Mouse (Mus musculus): ENCODE data around the gene Hoxb3. TPM values are rescaled to one million over a fixed set of nuclear protein-coding genes. Genes with fewer than 3 reads are reported as not detected.
A peak's percentile ranks its signal among the peaks of the same experiment; 100 is the strongest.

The Hoxb3 gene
- polyA plus RNA-seq, 1 experiment from 2014 or later: 15.3 TPM

DNA sequence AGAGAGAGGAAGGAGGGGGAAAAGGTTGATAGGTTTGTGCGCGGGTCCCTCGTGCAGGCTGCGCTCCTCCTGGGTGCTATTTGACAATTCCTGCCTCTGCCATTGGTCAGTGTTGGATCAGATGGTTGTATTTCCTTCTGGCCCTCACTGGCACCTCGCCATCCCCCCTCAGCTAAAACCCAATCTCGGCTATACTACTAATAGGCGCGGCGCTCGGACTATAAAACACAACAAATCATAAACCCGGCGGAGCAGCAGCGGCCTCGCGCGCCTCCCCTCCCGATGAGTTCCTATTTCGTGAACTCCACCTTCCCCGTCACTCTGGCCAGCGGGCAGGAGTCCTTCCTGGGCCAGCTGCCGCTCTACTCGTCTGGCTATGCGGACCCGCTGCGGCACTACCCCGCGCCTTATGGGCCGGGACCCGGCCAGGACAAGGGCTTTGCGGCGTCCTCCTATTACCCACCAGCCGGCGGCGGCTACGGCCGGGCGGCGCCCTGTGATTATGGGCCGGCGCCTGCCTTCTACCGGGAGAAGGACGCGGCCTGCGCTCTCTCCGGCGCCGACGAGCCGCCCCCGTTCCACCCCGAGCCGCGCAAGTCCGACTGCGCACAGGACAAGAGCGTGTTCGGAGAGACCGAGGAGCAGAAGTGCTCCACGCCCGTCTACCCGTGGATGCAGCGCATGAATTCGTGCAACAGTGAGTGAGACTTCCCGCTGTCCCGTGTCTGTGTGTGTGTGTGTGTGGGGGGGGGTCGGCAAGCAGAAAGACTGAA is 24.0 kb upstream of the Hoxb3 start:
- Histone ChIP-seq H3K9ac (peak overlapping the region; percentile 64), H3K27me3 (peaks cover 99% of the 10 kb centered on the region), H3K4me1 (peaks cover 3% of the 10 kb centered on the region; the same call in 1 of the 2 replicates), H3K4me3 (peak overlapping the region; percentile 36), H3K27ac (peak overlapping the region; percentile 49), H3K36me3 (no peaks in the 10 kb centered on the region), H3K9me3 (replicated peaks) (no peaks in the 10 kb centered on the region), H3K4me2 (replicated peaks) (peak overlapping the region; percentile 62)
- under 1% methylated on average over 64 of the region's 66 CpGs for WGBS
- ATAC-seq (ENCODE audit: low FRiP score): no peak

DNA sequence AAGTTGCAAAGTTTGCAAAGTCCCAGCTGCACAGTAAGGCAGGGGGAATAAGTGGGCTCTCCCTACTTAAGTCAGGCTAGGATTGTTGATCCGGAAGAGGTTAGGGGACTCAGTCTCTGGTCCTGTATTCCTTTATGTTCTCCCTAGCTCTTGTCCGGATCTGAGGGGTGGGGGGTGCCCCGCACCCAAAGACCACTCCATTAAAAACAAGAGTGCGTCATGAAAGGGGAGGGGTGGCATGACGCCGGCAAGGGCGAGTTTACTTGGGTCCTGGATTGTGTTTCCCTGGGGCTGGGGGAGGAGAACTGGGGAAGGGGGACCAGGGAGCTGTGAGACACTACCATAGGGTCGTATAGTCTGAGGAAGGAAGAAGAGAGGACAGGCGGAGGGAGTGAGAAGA is 23.3 kb upstream of the Hoxb3 start:
- H3K4me2 ChIP-seq (replicated peaks): peak overlapping the region; percentile 62; the same call in 1 of the 2 replicates
- H3K9me3 ChIP-seq (replicated peaks): no peaks in the 10 kb centered on the region
- no peaks in the 10 kb centered on the region for H3K36me3 ChIP-seq
- ATAC-seq (ENCODE audit: low FRiP score): no peak
- H3K9ac ChIP-seq: peak overlapping the region; percentile 64
- peak overlapping the region; percentile 49; the same call in 1 of the 2 replicates for H3K27ac ChIP-seq
- WGBS: under 1% methylated on average over 9 of the region's 9 CpGs
- peaks cover 98% of the 10 kb centered on the region for H3K27me3 ChIP-seq
- H3K4me1 ChIP-seq: peaks cover 3% of the 10 kb centered on the region; the same call in 1 of the 2 replicates
- H3K4me3 ChIP-seq: peak overlapping the region; percentile 36

DNA sequence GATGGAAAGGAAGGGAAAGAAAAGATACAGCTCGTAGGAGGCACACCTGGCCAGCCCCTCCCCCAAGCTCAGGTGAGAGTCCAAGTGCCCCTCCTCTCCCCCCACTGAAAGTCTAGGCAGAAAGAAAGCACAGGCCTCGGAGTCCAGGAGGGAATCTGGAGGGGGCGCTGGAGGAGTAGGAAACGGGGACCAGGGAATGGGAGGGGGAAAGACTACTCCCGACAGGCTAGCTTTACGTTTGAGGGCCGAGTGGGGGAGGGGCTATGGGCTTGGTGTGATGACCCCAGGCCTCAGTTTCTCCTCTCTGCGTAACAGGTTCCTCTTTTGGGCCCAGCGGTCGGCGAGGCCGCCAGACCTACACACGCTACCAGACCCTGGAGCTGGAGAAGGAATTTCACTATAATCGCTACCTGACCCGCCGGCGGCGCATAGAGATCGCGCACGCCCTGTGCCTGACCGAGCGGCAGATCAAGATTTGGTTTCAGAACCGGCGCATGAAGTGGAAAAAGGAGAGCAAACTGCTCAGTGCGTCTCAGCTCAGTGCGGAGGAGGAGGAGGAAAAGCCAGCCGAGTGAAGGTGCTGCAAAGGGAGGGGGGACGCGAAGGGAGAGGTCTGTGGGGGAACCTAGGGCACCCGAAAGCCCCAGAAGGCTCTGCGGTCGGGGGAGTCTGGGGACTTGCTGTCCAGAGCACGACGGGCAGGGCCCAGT is 22.6 kb upstream of the Hoxb3 start:
- WGBS: under 1% methylated on average over 34 of the region's 35 CpGs
- no peaks in the 10 kb centered on the region for H3K9me3 ChIP-seq (replicated peaks)
- no peaks in the 10 kb centered on the region for H3K36me3 ChIP-seq
- H3K4me1 ChIP-seq: peaks cover 3% of the 10 kb centered on the region; the same call in 1 of the 2 replicates
- peaks cover 98% of the 10 kb centered on the region for H3K27me3 ChIP-seq
- H3K9ac ChIP-seq: peak overlapping the region; percentile 64
- H3K4me2 ChIP-seq (replicated peaks): peak overlapping the region; percentile 62
- no peak for ATAC-seq (ENCODE audit: low FRiP score)
- peak overlapping the region; percentile 66 for H3K27ac ChIP-seq
- peak overlapping the region; percentile 36 for H3K4me3 ChIP-seq

DNA sequence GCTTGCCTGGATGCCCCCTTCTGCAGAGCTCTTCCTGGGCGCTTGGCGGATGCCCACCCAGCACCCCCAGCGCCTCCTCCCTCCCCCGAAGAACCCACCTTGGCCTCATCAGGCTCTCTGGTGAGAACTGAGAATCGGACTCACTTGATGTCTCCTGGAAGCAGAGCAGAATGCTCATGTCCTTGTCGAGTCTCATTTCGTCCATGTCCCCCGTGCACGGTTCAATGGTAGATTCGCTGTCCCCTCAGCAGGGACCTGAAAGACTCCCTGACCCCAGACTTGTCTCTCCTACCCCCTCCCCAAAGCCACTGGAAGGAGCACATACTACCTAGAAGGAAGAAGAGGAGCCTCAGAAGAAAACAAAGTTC is 22.1 kb upstream of the Hoxb3 start:
- Histone ChIP-seq H3K4me2 (replicated peaks) (peak overlapping the region; percentile 62), H3K9me3 (replicated peaks) (no peaks in the 10 kb centered on the region), H3K9ac (peak overlapping the region; percentile 64), H3K4me1 (peaks cover 3% of the 10 kb centered on the region; the same call in 1 of the 2 replicates), H3K27me3 (peaks cover 98% of the 10 kb centered on the region), H3K36me3 (no peaks in the 10 kb centered on the region), H3K27ac (peak overlapping the region; percentile 66), H3K4me3 (peak overlapping the region; percentile 36)
- 2% methylated on average over 9 of the region's 10 CpGs for WGBS
- no peak for ATAC-seq (ENCODE audit: low FRiP score)

DNA sequence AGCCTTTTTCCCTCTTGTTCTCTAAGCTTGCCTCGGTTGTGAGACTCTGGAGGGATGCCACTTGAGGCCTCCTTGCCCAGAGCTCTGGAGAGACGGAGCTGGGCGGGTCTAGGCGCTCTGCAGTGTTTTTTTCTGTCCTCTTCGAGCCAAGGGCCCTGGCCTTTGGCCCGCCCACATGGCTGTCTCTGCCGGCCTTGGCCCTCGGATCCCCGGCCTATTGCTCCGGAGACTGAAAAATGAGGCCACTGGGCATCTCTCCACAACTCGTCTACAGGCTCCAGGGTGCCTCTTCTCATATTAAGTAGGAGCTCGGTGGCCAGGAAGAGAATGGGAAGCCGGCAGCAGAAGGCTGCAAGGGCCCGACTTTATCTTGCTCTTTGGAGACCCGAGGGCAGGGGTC is 21.3 kb upstream of the Hoxb3 start:
- peak overlapping the region; percentile 57 for H3K27ac ChIP-seq
- peak overlapping the region; percentile 6 for H3K9ac ChIP-seq
- H3K27me3 ChIP-seq: peaks cover 98% of the 10 kb centered on the region
- H3K4me2 ChIP-seq (replicated peaks): peak overlapping the region; percentile 62
- ATAC-seq (ENCODE audit: low FRiP score): no peak
- H3K9me3 ChIP-seq (replicated peaks): no peaks in the 10 kb centered on the region
- peak overlapping the region; percentile 36 for H3K4me3 ChIP-seq
- H3K36me3 ChIP-seq: no peaks in the 10 kb centered on the region
- WGBS: under 1% methylated on average over 15 of the region's 15 CpGs
- peaks cover 3% of the 10 kb centered on the region; the same call in 1 of the 2 replicates for H3K4me1 ChIP-seq

DNA sequence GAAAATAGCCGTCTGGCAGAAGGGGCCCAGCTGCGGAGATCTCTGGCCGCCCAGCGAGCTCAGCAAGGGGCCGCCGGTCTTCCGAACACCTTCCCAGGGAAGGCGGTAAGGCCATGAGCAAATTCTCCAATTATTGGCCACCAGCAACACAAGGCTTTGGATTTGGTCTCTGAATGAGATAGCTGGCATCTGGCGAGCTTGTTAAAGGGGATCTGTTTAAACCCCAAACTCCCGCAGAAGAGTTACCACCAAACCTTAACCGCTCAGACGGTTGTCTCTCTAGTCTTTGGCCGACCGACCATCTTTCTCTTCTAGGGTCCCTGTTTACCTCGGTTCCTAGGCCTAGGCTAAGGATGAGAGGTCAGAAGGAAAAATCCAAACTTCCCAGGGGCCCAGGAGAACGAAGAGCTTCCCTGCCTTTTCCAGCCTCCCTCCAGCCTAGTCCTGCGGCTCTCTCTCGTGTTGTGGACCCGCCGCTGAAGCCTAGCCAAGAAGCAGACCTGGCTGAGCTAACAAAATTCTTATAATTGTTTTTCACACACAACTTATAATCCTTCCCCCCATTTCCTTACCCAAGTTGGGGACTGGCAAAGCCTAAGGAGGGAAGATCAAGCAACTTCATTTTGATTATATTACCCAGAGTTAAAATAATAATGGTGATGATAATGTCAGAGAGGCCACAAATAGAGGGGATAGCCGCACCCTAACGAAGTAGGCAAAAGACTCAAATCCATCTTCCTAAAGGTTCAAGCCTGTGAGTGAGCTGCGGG is 20.6 kb upstream of the Hoxb3 start:
- Histone ChIP-seq H3K4me2 (replicated peaks) (peak overlapping the region; percentile 62), H3K9me3 (replicated peaks) (no peaks in the 10 kb centered on the region), H3K4me1 (peaks cover 3% of the 10 kb centered on the region; the same call in 1 of the 2 replicates), H3K36me3 (no peaks in the 10 kb centered on the region), H3K27ac (peak overlapping the region; percentile 57; the same call in 1 of the 2 replicates), H3K9ac (peak overlapping the region; percentile 6), H3K27me3 (peaks cover 98% of the 10 kb centered on the region), H3K4me3 (peak overlapping the region; percentile 36)
- no peak for ATAC-seq (ENCODE audit: low FRiP score)
- 2% methylated on average over 23 of the region's 23 CpGs for WGBS

DNA sequence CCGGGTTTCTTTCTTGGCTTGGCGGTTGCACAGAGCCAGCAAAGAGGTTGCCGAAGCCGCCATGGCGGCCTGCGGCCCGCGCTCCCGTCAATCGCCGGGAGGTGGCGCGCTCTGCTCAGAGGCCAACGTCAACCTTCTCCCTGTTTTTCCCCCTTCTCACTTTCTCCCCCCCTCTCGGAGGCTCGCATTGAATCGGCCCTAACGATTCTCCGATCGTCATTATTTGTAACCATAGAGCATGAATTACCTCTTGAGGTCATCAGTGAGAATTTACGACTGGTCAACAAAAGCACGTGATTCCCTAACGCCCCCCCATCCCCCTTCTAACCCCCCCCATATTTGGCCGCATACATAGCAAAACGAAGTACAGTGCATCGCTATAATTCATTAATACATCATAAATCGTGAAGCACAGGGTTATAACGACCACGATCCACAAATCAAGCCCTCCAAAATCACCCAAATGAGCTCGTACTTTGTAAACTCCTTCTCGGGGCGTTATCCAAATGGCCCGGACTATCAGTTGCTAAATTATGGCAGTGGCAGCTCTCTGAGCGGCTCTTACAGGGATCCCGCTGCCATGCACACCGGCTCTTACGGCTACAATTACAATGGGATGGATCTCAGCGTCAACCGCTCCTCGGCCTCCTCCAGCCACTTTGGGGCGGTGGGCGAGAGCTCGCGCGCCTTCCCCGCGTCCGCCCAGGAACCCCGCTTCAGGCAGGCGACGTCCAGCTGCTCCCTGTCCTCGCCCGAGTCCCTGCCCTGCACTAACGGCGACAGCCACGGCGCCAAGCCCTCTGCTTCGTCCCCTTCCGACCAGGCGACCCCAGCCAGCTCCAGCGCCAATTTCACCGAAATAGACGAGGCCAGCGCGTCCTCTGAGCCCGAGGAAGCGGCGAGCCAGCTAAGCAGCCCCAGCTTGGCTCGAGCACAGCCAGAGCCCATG is 19.7 kb upstream of the Hoxb3 start, which contains the start of gene Hoxb5:
TSS of gene Hoxb5 (plus strand) at position 186 of the 949 bp plus-strand sequence.
- under 1% methylated on average over 69 of the region's 69 CpGs for WGBS
- H3K4me1 ChIP-seq: peaks cover 3% of the 10 kb centered on the region; the same call in 1 of the 2 replicates
- peaks cover 98% of the 10 kb centered on the region for H3K27me3 ChIP-seq
- H3K9ac ChIP-seq: peak within 1 kb of the TSS; percentile 73
- H3K36me3 ChIP-seq: no peaks in the 10 kb centered on the region
- H3K4me2 ChIP-seq (replicated peaks): peak within 1 kb of the TSS; percentile 62
- H3K27ac ChIP-seq: peak within 1 kb of the TSS; percentile 90
- peak within 1 kb of the TSS; percentile 36 for H3K4me3 ChIP-seq
- no peaks in the 10 kb centered on the region for H3K9me3 ChIP-seq (replicated peaks)
- peak; percentile 56 for ATAC-seq (ENCODE audit: low FRiP score)

DNA sequence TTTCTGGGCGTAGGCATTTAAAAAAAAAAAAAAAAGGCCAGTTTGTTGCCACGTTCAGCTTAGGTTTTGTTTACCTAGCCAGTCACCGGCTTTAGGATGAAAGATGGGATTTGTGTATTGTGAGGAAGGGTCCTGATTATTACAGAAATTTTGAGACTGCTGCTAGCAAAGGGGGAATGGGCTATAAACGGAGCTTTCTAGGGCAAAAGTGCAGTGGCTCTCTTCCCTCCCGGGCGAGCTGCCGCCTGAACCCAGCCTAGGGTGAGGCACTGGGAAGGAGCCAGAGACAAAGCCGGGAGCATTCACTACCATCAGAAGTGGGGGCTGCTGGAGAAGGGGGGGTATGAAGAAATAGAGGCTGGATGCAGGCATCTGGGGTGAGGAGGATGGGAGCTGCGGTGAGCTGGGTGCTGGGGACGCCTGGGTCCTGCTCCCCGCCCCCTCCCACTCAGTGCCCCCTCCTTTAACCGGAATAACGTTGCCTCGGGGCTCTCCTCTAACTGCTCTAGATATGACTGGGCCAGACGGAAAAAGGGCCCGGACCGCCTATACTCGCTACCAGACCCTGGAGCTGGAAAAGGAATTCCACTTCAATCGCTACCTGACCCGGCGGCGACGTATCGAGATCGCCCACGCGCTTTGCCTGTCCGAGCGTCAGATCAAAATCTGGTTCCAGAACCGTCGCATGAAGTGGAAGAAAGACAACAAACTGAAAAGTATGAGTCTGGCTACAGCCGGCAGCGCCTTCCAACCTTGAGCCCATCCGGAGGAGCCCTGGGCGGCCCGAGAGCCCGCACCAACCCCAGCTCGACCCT is 18.5 kb upstream of the Hoxb3 start:
- H3K9ac ChIP-seq: peak overlapping the region; percentile 73
- peaks cover 98% of the 10 kb centered on the region for H3K27me3 ChIP-seq

DNA sequence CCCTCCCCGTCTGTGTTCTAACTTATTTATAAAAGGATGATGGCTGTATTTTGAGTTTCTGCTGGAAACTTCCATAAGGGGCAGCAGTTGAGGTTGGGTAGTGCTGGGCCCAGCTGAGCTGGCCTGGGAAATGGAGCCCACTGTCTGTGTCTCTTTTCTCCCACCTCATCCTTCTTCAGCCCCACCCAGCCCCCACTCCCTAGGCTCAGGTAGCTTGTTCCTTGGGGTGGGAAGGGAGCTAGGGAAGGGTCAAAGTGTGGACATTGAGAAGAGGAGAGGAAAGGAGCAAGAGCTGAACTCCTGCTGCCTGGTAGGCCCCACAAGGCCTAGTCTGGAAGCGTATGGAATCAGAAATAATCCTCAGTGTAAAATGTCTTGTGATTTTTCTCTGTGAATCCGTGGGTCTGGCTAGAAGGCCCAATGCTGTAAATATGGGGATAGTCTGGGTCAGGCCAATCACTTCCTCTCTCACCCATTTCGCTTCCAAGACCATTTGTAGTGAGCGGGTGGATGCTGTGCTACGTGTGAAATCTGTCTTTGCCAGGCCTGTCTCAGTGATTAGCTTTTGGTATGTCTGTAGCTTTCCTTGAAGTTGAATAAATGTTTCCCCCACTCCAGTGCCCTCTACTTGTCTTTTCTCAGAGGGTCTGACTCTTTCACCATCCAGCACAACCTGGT is 17.5 kb upstream of the Hoxb3 start:
- H3K9ac ChIP-seq: peak overlapping the region; percentile 73
- no peak for ATAC-seq (ENCODE audit: low FRiP score)
- 19% methylated on average over 6 of the region's 6 CpGs for WGBS
- peak overlapping the region; percentile 90 for H3K27ac ChIP-seq
- H3K36me3 ChIP-seq: no peaks in the 10 kb centered on the region
- H3K4me2 ChIP-seq (replicated peaks): peak overlapping the region; percentile 62
- H3K4me3 ChIP-seq: peak overlapping the region; percentile 36
- H3K9me3 ChIP-seq (replicated peaks): no peaks in the 10 kb centered on the region
- H3K4me1 ChIP-seq: no peaks in the 10 kb centered on the region; the same call in 1 of the 2 replicates
- peaks cover 97% of the 10 kb centered on the region for H3K27me3 ChIP-seq

More for the DNA sequence above, 18.5 kb upstream of the Hoxb3 start:
- Histone ChIP-seq H3K36me3 (no peaks in the 10 kb centered on the region), H3K4me2 (replicated peaks) (peak overlapping the region; percentile 62), H3K27ac (peak overlapping the region; percentile 90), H3K4me1 (no peaks in the 10 kb centered on the region; the same call in 1 of the 2 replicates), H3K9me3 (replicated peaks) (no peaks in the 10 kb centered on the region), H3K4me3 (peak overlapping the region; percentile 36)
- WGBS: 1% methylated on average over 38 of the region's 38 CpGs
- no peak for ATAC-seq (ENCODE audit: low FRiP score)

All from hindbrain, embryonic 12.5 days (tissue).